Mouse (Mus musculus): ENCODE data around the gene Agxt2.

Gene Agxt2

GRCm38 (mm10) chr15:10358039-10358948 lies at the start of gene Agxt2:
Gene Agxt2 (plus strand): TSS chr15:10358532.
- no peak for DNase-seq

- DNase-seq: no peak
These were observed 46.5 kb upstream of the Agxt2 start for GRCm38 (mm10) chr15:10311826-10312225.

- DNase-seq: peak; percentile 63
These were observed 44.5 kb upstream of the Agxt2 start for GRCm38 (mm10) chr15:10313522-10314455.

GRCm38 (mm10) chr15:10325080-10325479 lies 33.3 kb upstream of the Agxt2 start, which contains the start of gene Gm21973:
Gene Gm21973 (plus strand): TSS chr15:10325380.
- DNase-seq: no peak

- DNase-seq: no peak
These were observed 27.7 kb upstream of the Agxt2 start for GRCm38 (mm10) chr15:10330626-10331025.

GRCm38 (mm10) chr15:10332566-10332965 lies 25.8 kb upstream of the Agxt2 start:
- DNase-seq: no peak

- no peak for DNase-seq
These were observed 19.7 kb upstream of the Agxt2 start for GRCm38 (mm10) chr15:10338606-10339005.

GRCm38 (mm10) chr15:10347044-10347443 lies 11.3 kb upstream of the Agxt2 start:
- no peak for DNase-seq

GRCm38 (mm10) chr15:10366331-10366730 lies 8.0 kb downstream of the Agxt2 start:
- DNase-seq: no peak

- no peak for DNase-seq
These were observed 17.1 kb downstream of the Agxt2 start for GRCm38 (mm10) chr15:10375404-10375803.

GRCm38 (mm10) chr15:10378338-10378959 lies 20.1 kb downstream of the Agxt2 start:
- no peak for DNase-seq

GRCm38 (mm10) chr15:10379757-10380458 lies 21.6 kb downstream of the Agxt2 start:
- DNase-seq: no peak

GRCm38 (mm10) chr15:10387263-10387662 lies 28.9 kb downstream of the Agxt2 start:
- DNase-seq: no peak

GRCm38 (mm10) chr15:10399795-10400194 lies 41.5 kb downstream of the Agxt2 start:
- DNase-seq: no peak

- peak; percentile 50 for DNase-seq
These were observed 42.1 kb downstream of the Agxt2 start for GRCm38 (mm10) chr15:10400415-10400814.

GRCm38 (mm10) chr15:10409842-10410241 lies 51.5 kb downstream of the Agxt2 start:
- DNase-seq: no peak

- DNase-seq: no peak
These were observed 52.5 kb downstream of the Agxt2 start for GRCm38 (mm10) chr15:10410881-10411280.

GRCm38 (mm10) chr15:10413656-10414055 lies 55.3 kb downstream of the Agxt2 start:
- DNase-seq: no peak

- DNase-seq: peak; percentile 49
These were observed 62.9 kb downstream of the Agxt2 start for GRCm38 (mm10) chr15:10421138-10421784.

GRCm38 (mm10) chr15:10421785-10422144 lies 63.4 kb downstream of the Agxt2 start:
- no peak for DNase-seq

- no peak for DNase-seq
These were observed 67.8 kb downstream of the Agxt2 start for GRCm38 (mm10) chr15:10426124-10426523.
